12 mouse cellular contexts compared by ENCODE assay signal in genomic region chr9:114907509-114907908, GRCm38 (mm10). TPM values are rescaled to one million over a fixed set of nuclear protein-coding genes. Genes with fewer than 3 reads are reported as not detected.
DNase-seq lines count a peak whose midpoint lies in the region; ATAC-seq and TF ChIP-seq lines count a peak whose summit lies in the region.
"Had no signal": no experiment of that assay in that cellular context is flagged by ENCODE, and none has a peak within 500 bp of the region (broad histone marks: within the 10 kb centered on the region; RNA-seq: fewer than 3 reads in every experiment).

No protein-coding gene starts in this region.

- no peak overlapping the region for H3K4me2 ChIP-seq in liver, embryonic 11.5 days
- H3K4me2 ChIP-seq in heart, embryonic 13.5 days: no peak overlapping the region
- H3K4me2 ChIP-seq in liver, postnatal 0 days (ENCODE audit: low read depth, low read length): no peak overlapping the region
- H3K4me2 ChIP-seq: limb, embryonic 12.5 days had no signal

- no peaks in the 10 kb centered on the region for H3K27me3 ChIP-seq in liver, adult 2 months (ENCODE audit: control insufficient read depth, insufficient read depth, low read length)
- no peaks in the 10 kb centered on the region for H3K27me3 ChIP-seq in liver, embryonic 11.5 days (replicated peaks; ENCODE audit: control insufficient read depth, insufficient read depth, low read length)
- H3K27me3 ChIP-seq in heart, embryonic 13.5 days (replicated peaks): no peaks in the 10 kb centered on the region
- no peaks in the 10 kb centered on the region for H3K27me3 ChIP-seq in liver, postnatal 0 days (ENCODE audit: insufficient read depth, low read length)
- H3K27me3 ChIP-seq: CH12.LX had no signal

- peak; percentile 45; the same call in 1 of the 2 replicates for TF ChIP-seq EP300 in liver, postnatal 0 days (IDR thresholded peaks at IDR 0.05; ENCODE audit: low read depth)

- intact Hi-C loops in heart, postnatal 25 days (cut with DNase I): loop anchor here (5.0 kb wide), 1 partner anchor 65 kb away; the partner anchor contains the start of gene Cmtm8

- no peak overlapping the region for H3K9ac ChIP-seq in liver, adult 2 months (ENCODE audit: low read depth, low read length)
- H3K9ac ChIP-seq in liver, embryonic 11.5 days (ENCODE audit: low read depth, low read length): no peak overlapping the region
- no peak overlapping the region for H3K9ac ChIP-seq in heart, embryonic 13.5 days
- H3K9ac ChIP-seq in liver, postnatal 0 days (replicated peaks): no peak overlapping the region
- H3K9ac ChIP-seq: limb, embryonic 12.5 days had no signal

- TF ChIP-seq POLR2A in liver, adult 2 months (IDR thresholded peaks at IDR 0.05; ENCODE audit: extremely low read depth, insufficient read depth, low read length): no peak

- no peak for DNase-seq in liver, adult 2 months (ENCODE audit: extremely low read depth, low read depth, low spot score)
- DNase-seq in liver, embryonic 11.5 days (ENCODE audit: low spot score): no peak
- peak; percentile 4 for DNase-seq in heart, postnatal 25 days (ENCODE audit: low spot score)
- no peak for DNase-seq in liver, postnatal 0 days
- DNase-seq in cerebellum, adult 11 months: no peak
- no peak for DNase-seq in neural tube, embryonic 10.5 days (ENCODE audit: extremely low spot score, low spot score)
- DNase-seq: cerebellum, postnatal 14 days had no signal

- no peaks in the 10 kb centered on the region for H3K9me3 ChIP-seq in liver, embryonic 11.5 days (ENCODE audit: control insufficient read depth, low read length)
- no peaks in the 10 kb centered on the region for H3K9me3 ChIP-seq in heart, embryonic 13.5 days
- no peaks in the 10 kb centered on the region for H3K9me3 ChIP-seq in liver, postnatal 0 days (ENCODE audit: low read length)
- H3K9me3 ChIP-seq: limb, embryonic 12.5 days; midbrain, embryonic 10.5 days had no signal

- H3K79me2 ChIP-seq in liver, adult 2 months (ENCODE audit: control insufficient read depth, insufficient read depth, low read length): no peaks in the 10 kb centered on the region

- 70% methylated on average over 7 of the region's 7 CpGs for WGBS in liver, adult 2 months
- 71% methylated on average over 7 of the region's 7 CpGs for WGBS in liver, embryonic 11.5 days
- WGBS in heart, embryonic 13.5 days: 61% methylated on average over 7 of the region's 7 CpGs
- 55% methylated on average over 7 of the region's 7 CpGs for WGBS in liver, postnatal 0 days (ENCODE audit: insufficient replicate concordance)

- peaks cover 10% of the 10 kb centered on the region for H3K36me3 ChIP-seq in liver, adult 2 months (ENCODE audit: control insufficient read depth, insufficient read depth, low read length)
- no peaks in the 10 kb centered on the region; the same call in 1 of the 2 replicates for H3K36me3 ChIP-seq in liver, embryonic 11.5 days (ENCODE audit: control insufficient read depth, insufficient read depth, low read length)
- H3K36me3 ChIP-seq in heart, embryonic 13.5 days: peaks cover 40% of the 10 kb centered on the region
- H3K36me3 ChIP-seq in liver, postnatal 0 days (replicated peaks; ENCODE audit: insufficient read depth, low read length): peaks cover 37% of the 10 kb centered on the region

- no peak for TF ChIP-seq CTCF in liver, adult 2 months (IDR thresholded peaks at IDR 0.05; ENCODE audit: low read depth, low read length)
- TF ChIP-seq CTCF in liver, postnatal 0 days (IDR thresholded peaks at IDR 0.05; ENCODE audit: low read depth): no peak

- no peak for ATAC-seq in liver, embryonic 11.5 days (replicated peaks; ENCODE audit: low FRiP score)
- no peak for ATAC-seq in heart, embryonic 13.5 days (ENCODE audit: extremely low read depth, insufficient number of reproducible peaks, low FRiP score, low TSS enrichment)
- ATAC-seq in liver, postnatal 0 days: peak; percentile 23; the same call in 1 of the 2 replicates

- no peak overlapping the region for H3K4me3 ChIP-seq in liver, adult 2 months (ENCODE audit: insufficient read depth, low read depth, low read length)
- no peak overlapping the region for H3K4me3 ChIP-seq in liver, embryonic 11.5 days (ENCODE audit: low read depth, low read length)
- H3K4me3 ChIP-seq in heart, embryonic 13.5 days: no peak overlapping the region
- H3K4me3 ChIP-seq in liver, postnatal 0 days (ENCODE audit: low read depth, low read length): no peak overlapping the region
- H3K4me3 ChIP-seq: limb, embryonic 12.5 days; midbrain, embryonic 10.5 days; myocyte had no signal

- H3K27ac ChIP-seq in liver, adult 2 months (replicated peaks; ENCODE audit: insufficient read depth, low read depth, low read length): peak overlapping the region; percentile 63
- no peak overlapping the region for H3K27ac ChIP-seq in liver, embryonic 11.5 days (ENCODE audit: low read depth, low read length)
- peak overlapping the region; percentile 50; the same call in 1 of the 2 replicates for H3K27ac ChIP-seq in heart, embryonic 13.5 days (replicated peaks)
- H3K27ac ChIP-seq in liver, postnatal 0 days (ENCODE audit: low read depth): no peak overlapping the region
- H3K27ac ChIP-seq: midbrain, embryonic 10.5 days had no signal

- H3K4me1 ChIP-seq in liver, adult 2 months (ENCODE audit: control insufficient read depth, insufficient read depth, low read length): no peaks in the 10 kb centered on the region
- H3K4me1 ChIP-seq in liver, embryonic 11.5 days (replicated peaks; ENCODE audit: control insufficient read depth, insufficient read depth, low read length): 0 out of 2 replicates have a peak, but pooled peaks cover 2% of the 10 kb centered on the region
- H3K4me1 ChIP-seq in heart, embryonic 13.5 days: peaks cover 14% of the 10 kb centered on the region
- no peaks in the 10 kb centered on the region for H3K4me1 ChIP-seq in liver, postnatal 0 days (ENCODE audit: insufficient read depth)
- H3K4me1 ChIP-seq: midbrain, embryonic 10.5 days had no signal

RNA-seq across cellular contexts. Expression of gene Gpd1l, which starts 26.3 kb away (rescaled TPM):
- total RNA-seq in liver, adult 2 months (2014; rRNA removed): 21.3 and 22.4 TPM in 2 replicates
- 12.6 and 14.7 TPM in 2 replicates for polyA plus RNA-seq in liver, adult 2 months (2012; rRNA removed)
- 18.2 TPM in 2 replicates for polyA plus RNA-seq in liver, embryonic 11.5 days (2014; fragmentation: Nextera tagmentation; extraction: Ambion mirVana)
- polyA plus RNA-seq in heart, embryonic 13.5 days (2015; fragmentation: Nextera tagmentation; extraction: Ambion mirVana): 13.5 and 14.8 TPM in 2 replicates
- 10 to 100 TPM; 42.1 to 45.1 TPM for total RNA-seq in heart, postnatal 25 days (2021)
- 6.8 and 7.0 TPM in 2 replicates for polyA plus RNA-seq in liver, postnatal 0 days (2015; fragmentation: Nextera tagmentation; extraction: Ambion mirVana)

Comparison
In these comparisons a context has a peak if more than half of its experiments do, and no peak if none do; other contexts are left out.
1. H3K27ac ChIP-seq: peak in liver, adult 2 months (single experiment) and heart, embryonic 13.5 days (single experiment); none in liver, embryonic 11.5 days (single experiment) and liver, postnatal 0 days (single experiment).